Mouse (Mus musculus) heart, embryonic 14.5 days (tissue): ENCODE measurements around the gene C1qa. TPM values are rescaled to one million over a fixed set of nuclear protein-coding genes. Genes with fewer than 3 reads are reported as not detected.

Experiments
- ATAC-seq: fragments of 200-750 bp; cut with Nextera tagmentation; 2 replicates; pipeline ENCODE4 v1.8.0; 2017; ENCODE audit warnings: low read depth, moderate TSS enrichment; ENCODE audit not compliant: insufficient number of reproducible peaks, insufficient read depth, low FRiP score
- H3K27ac ChIP-seq, 2 experiments: fragments of 200-500 bp in 1 of 2; fragments of 300-500 bp in 1 of 2; sonication (generic) in 1 of 2; replicated peaks in 1 of 2; 2 replicates each; pipeline ENCODE4 v1.5.1; 2012 to 2014; ENCODE audit warnings: low read depth in 2 of 2, low read length in 2 of 2, control low read depth in 1 of 2, mild to moderate bottlenecking in 1 of 2, mixed read lengths in 1 of 2; ENCODE audit not compliant: control insufficient read depth in 1 of 2, insufficient read depth in 1 of 2
- H3K27me3 ChIP-seq: fragments of 300-500 bp; sonication (generic); 2 replicates; pipeline ENCODE4 v1.6.1; 2014; ENCODE audit warnings: mild to moderate bottlenecking, low read length, control low read depth; ENCODE audit not compliant: control insufficient read depth, insufficient read depth
- H3K36me3 ChIP-seq: fragments of 300-500 bp; sonication (generic); 2 replicates; pipeline ENCODE4 v1.6.1; 2014; ENCODE audit warnings: mild to moderate bottlenecking, control low read depth, low read length, mixed read lengths; ENCODE audit not compliant: control insufficient read depth, insufficient read depth
- H3K4me1 ChIP-seq, 2 experiments: fragments of 200-500 bp in 1 of 2; fragments of 300-500 bp in 1 of 2; sonication (generic) in 1 of 2; 2 replicates each; pipeline ENCODE4 v1.6.1; 2012 to 2014; ENCODE audit warnings: low read length in 2 of 2, control low read depth in 1 of 2, mixed read lengths in 1 of 2; ENCODE audit not compliant: control insufficient read depth in 2 of 2, insufficient read depth in 2 of 2
- H3K4me2 ChIP-seq: fragments of 300-500 bp; sonication (generic); 2 replicates; pipeline ENCODE4 v1.6.1; 2014; ENCODE audit warnings: mild to moderate bottlenecking, low read length
- H3K4me3 ChIP-seq, 2 experiments: fragments of 200-500 bp in 1 of 2; fragments of 300-500 bp in 1 of 2; sonication (generic) in 1 of 2; 2 replicates each; pipeline ENCODE4 v1.5.1; 2012 to 2014; ENCODE audit warnings: low read length in 2 of 2, mild to moderate bottlenecking in 2 of 2, control low read depth in 1 of 2, low read depth in 1 of 2, moderate library complexity in 1 of 2; ENCODE audit not compliant: control insufficient read depth in 1 of 2, insufficient read depth in 1 of 2
- H3K9ac ChIP-seq: fragments of 300-500 bp; sonication (generic); 2 replicates; pipeline ENCODE4 v1.6.1; 2014; ENCODE audit warnings: mild to moderate bottlenecking, low read length
- H3K9me3 ChIP-seq: fragments of 300-500 bp; sonication (generic); 2 replicates; pipeline ENCODE4 v1.6.1; 2016; ENCODE audit warnings: low read length, control low read depth; ENCODE audit not compliant: control insufficient read depth
- WGBS: fragments of 180-500 bp; shearing (Covaris S2); extraction: QIAGEN DNeasy Blood & Tissue Kit; methylation state at CpG from one replicate; pipeline ENCODE4 v1.1.7; 2014; 5-methylcytosine and 5-hydroxymethylcytosine counted together
- polyA plus RNA-seq: library from polyadenylated mRNA; unstranded; fragments of >200 nt; fragmentation: Nextera tagmentation; extraction: Ambion mirVana; gene quantifications from 2 replicates; pipeline ENCODE4 v1.2.1, GENCODE M21; 2014

The C1qa gene
- polyA plus RNA-seq, 1 experiment from 2014 or later: 26.5 TPM

DNA sequence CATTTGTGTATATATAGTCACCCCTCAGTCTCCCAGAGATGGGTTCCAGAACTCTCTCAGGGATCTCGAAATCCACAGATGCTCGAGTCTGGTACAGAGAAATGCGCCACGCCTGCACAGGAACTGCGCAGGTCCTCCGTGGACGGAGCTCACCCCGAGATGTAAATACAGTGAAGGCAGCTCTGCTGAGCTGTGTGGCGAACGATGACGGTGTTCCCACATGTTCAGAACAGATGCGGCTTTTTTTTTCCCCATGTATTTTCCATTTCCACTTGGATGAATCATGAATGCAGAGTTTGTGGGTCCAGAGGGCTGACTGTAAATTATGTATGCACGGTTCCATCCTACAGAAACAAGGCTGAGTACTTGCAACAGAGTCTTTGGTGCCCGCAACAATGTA is 23.6 kb downstream of the C1qa start:
- Histone ChIP-seq H3K27me3 (peaks cover 18% of the 10 kb centered on the region), H3K36me3 (no peaks in the 10 kb centered on the region), H3K4me2 (no peak overlapping the region), H3K4me3 (no peak overlapping the region), H3K4me1 (no peaks in the 10 kb centered on the region), H3K9ac (no peak overlapping the region), H3K27ac (no peak overlapping the region), H3K9me3 (no peaks in the 10 kb centered on the region)
- WGBS: 87% methylated on average over 14 of the region's 14 CpGs
- ATAC-seq: no peak

GRCm38 (mm10) chr4:136868371-136868770 is 30.2 kb downstream of the C1qa start:
- Histone ChIP-seq H3K27ac (no peak overlapping the region), H3K4me2 (no peak overlapping the region), H3K4me3 (no peak overlapping the region), H3K36me3 (no peaks in the 10 kb centered on the region), H3K27me3 (peaks cover 51% of the 10 kb centered on the region), H3K9ac (no peak overlapping the region), H3K4me1 (no peaks in the 10 kb centered on the region), H3K9me3 (no peaks in the 10 kb centered on the region)
- ATAC-seq: no peak
- 76% methylated on average over 6 of the region's 6 CpGs for WGBS

DNA sequence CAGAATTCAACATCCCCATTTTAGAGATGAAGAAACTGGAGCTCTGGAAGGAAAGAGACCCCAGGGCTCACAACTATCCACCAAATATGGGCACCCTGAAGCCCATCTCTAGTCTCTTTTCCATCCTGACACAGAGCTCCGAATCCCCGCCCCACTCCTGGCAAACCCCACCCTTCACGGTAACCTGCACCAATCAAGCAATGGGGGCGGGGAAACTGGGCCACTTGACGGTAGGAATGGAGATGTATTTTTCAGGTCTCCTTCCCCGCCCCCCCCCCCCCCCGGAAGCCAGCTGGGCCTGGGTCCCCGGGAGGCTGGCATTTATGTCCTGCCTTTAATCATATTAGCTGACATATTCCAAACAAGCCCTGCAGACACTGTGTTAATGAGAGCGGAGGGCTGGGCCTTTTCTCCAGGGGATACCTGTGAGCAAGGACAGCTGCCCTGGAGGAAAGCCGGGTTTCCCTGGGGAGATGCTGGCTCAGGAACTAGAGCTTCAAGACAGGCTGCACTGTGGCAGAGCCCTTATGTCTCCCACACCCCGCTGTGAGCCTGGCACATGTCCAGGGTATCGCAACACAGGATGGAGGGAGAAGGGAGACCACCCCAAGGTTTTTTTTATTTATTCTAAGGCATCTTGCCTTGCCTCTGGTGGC is 30.8 kb downstream of the C1qa start:
- H3K4me3 ChIP-seq: no peak overlapping the region
- 16% methylated on average over 12 of the region's 12 CpGs for WGBS

GRCm38 (mm10) chr4:136865531-136865930 is 33.1 kb downstream of the C1qa start:
- Histone ChIP-seq H3K36me3 (no peaks in the 10 kb centered on the region), H3K9ac (no peak overlapping the region), H3K9me3 (no peaks in the 10 kb centered on the region), H3K4me2 (no peak overlapping the region), H3K4me3 (no peak overlapping the region), H3K27ac (no peak overlapping the region), H3K4me1 (no peaks in the 10 kb centered on the region), H3K27me3 (peaks cover 79% of the 10 kb centered on the region)
- no peak for ATAC-seq
- WGBS: 67% methylated on average over 5 of the region's 5 CpGs

More for the DNA sequence above, 30.8 kb downstream of the C1qa start:
- no peaks in the 10 kb centered on the region for H3K4me1 ChIP-seq
- no peak overlapping the region for H3K27ac ChIP-seq
- no peaks in the 10 kb centered on the region for H3K9me3 ChIP-seq
- no peaks in the 10 kb centered on the region for H3K36me3 ChIP-seq
- H3K27me3 ChIP-seq: peaks cover 56% of the 10 kb centered on the region
- no peak for ATAC-seq
- H3K9ac ChIP-seq: no peak overlapping the region
- no peak overlapping the region for H3K4me2 ChIP-seq

DNA sequence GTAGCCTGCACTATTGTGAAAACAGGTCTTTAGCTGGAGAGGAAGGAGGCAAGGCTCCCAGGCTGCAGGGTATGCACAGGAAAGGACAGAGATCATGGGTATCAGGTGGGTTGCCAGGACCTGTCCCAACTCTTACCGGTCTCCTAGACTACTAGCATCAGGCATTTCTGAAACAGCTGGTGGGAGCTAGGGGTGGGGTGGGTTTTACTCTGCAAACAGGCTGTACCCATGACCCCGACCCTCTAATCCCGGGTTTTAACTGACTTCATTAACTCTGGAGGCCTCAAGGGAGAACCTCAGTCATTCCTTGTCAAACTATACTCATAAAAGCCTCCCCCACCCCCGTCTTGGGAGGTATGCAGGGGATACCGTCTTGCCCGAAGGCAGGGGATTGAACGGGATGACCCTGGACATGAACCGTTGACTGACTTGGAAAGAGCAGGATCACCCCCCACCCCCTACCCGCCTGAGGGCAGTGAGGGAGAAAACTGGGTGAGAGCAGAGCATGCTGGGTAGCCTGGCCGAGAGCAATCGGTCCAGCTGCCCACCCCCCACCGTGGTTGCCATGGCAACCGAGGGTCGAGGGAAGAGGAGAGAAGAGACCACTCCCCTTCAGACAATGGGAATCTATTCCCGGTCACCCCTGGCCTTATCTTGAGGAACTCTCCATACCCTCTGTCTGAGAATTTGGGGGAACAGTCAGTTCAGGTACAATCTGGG is 33.7 kb downstream of the C1qa start:
- Histone ChIP-seq H3K9ac (no peak overlapping the region), H3K36me3 (no peaks in the 10 kb centered on the region), H3K4me3 (no peak overlapping the region), H3K27ac (no peak overlapping the region), H3K4me2 (no peak overlapping the region), H3K27me3 (peaks cover 77% of the 10 kb centered on the region), H3K4me1 (no peaks in the 10 kb centered on the region), H3K9me3 (no peaks in the 10 kb centered on the region)
- 21% methylated on average over 15 of the region's 15 CpGs for WGBS
- no peak for ATAC-seq

GRCm38 (mm10) chr4:136863517-136863916 is 35.1 kb downstream of the C1qa start:
- ATAC-seq: no peak
- no peak overlapping the region for H3K27ac ChIP-seq

DNA sequence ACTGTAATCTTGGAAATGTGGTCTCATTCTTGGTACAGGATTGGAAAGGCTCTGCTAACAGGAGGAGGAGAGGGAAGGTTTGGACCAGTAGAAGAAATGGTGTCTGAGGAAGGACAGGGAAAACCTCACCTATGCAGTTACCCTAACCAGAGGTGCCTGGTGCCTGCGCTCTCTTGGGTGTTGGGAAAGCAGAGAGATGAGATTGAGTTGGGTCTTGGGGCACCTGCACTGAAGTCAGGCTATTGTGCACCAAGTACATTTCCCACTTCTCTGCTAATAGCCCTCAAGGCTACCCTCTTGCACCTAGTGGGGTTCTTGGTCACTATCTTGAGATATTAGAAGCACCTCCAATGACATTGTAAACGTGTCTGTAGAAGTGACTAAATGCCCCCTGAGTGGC is 36.2 kb downstream of the C1qa start:
- no peak overlapping the region for H3K9ac ChIP-seq
- no peaks in the 10 kb centered on the region for H3K4me1 ChIP-seq
- H3K27ac ChIP-seq: no peak overlapping the region
- no peak overlapping the region for H3K4me3 ChIP-seq
- H3K36me3 ChIP-seq: no peaks in the 10 kb centered on the region
- no peak for ATAC-seq
- 43% methylated on average over 2 of the region's 2 CpGs for WGBS
- no peaks in the 10 kb centered on the region for H3K9me3 ChIP-seq
- H3K27me3 ChIP-seq: peaks cover 69% of the 10 kb centered on the region
- no peak overlapping the region for H3K4me2 ChIP-seq

More at GRCm38 (mm10) chr4:136863517-136863916, 35.1 kb downstream of the C1qa start:
- Histone ChIP-seq H3K27me3 (peaks cover 75% of the 10 kb centered on the region), H3K4me2 (no peak overlapping the region), H3K4me3 (no peak overlapping the region), H3K9me3 (no peaks in the 10 kb centered on the region), H3K36me3 (no peaks in the 10 kb centered on the region), H3K4me1 (no peaks in the 10 kb centered on the region), H3K9ac (no peak overlapping the region)
- 15% methylated on average over 9 of the region's 9 CpGs for WGBS
